Mouse (Mus musculus): Measurements from ENCODE around the gene Nubp2. TPM values are rescaled to one million over a fixed set of nuclear protein-coding genes. Genes with fewer than 3 reads are reported as not detected.

Gene Nubp2
- total RNA-seq (2021): 39.5 and 48.8 TPM in 2 replicates
- long read RNA-seq, experiment 1, transcript Nubp2-201 (7 exons, 1,427 nt): major isoform, 82 of 106 reads
- long read RNA-seq, experiment 1, partial matches to known transcripts: 4 of 106 reads
- long read RNA-seq, experiment 1, other reads (novel, unspliced or antisense): 12 of 106 reads
- long read RNA-seq, experiment 2, transcript Nubp2-201 (7 exons, 1,427 nt): major isoform, 61 of 77 reads
- long read RNA-seq, experiment 2, partial matches to known transcripts: 6 of 77 reads
- long read RNA-seq, experiment 2, other reads (novel, unspliced or antisense): 4 of 77 reads

- DNase-seq: peak; percentile 99
These were observed at the start of gene Nubp2, which contains the start of gene Spsb3 for GRCm38 (mm10) chr17:24886134-24886931. Nubp2 (minus strand) TSS chr17:24886349. Spsb3 (plus strand) TSS chr17:24886643.

- no peak for DNase-seq
These were observed 49.5 kb upstream of the Nubp2 start for GRCm38 (mm10) chr17:24935666-24936065.

- peak; percentile 32 for DNase-seq
These were observed 48.8 kb upstream of the Nubp2 start for GRCm38 (mm10) chr17:24934926-24935325.

- DNase-seq: no peak
These were observed 47.0 kb upstream of the Nubp2 start for GRCm38 (mm10) chr17:24933163-24933562.

- DNase-seq: no peak
These were observed 46.3 kb upstream of the Nubp2 start for GRCm38 (mm10) chr17:24932431-24932830.

GRCm38 (mm10) chr17:24929506-24929905 lies 43.4 kb upstream of the Nubp2 start:
- DNase-seq: peak; percentile 69

- DNase-seq: no peak
These were observed 37.1 kb upstream of the Nubp2 start for GRCm38 (mm10) chr17:24923246-24923645.

- no peak for DNase-seq
These were observed 27.8 kb upstream of the Nubp2 start for GRCm38 (mm10) chr17:24913984-24914383.

GRCm38 (mm10) chr17:24907591-24907990 lies 21.4 kb upstream of the Nubp2 start:
- peak; percentile 89 for DNase-seq

- no peak for DNase-seq
These were observed 17.6 kb upstream of the Nubp2 start for GRCm38 (mm10) chr17:24903767-24904166.

GRCm38 (mm10) chr17:24902671-24903474 lies 16.7 kb upstream of the Nubp2 start:
- peak; percentile 76 for DNase-seq

GRCm38 (mm10) chr17:24902124-24902523 lies 16.0 kb upstream of the Nubp2 start:
- no peak for DNase-seq

- DNase-seq: no peak
These were observed 13.9 kb upstream of the Nubp2 start for GRCm38 (mm10) chr17:24900014-24900413.

- peak; percentile 32 for DNase-seq
These were observed 13.0 kb upstream of the Nubp2 start for GRCm38 (mm10) chr17:24899153-24899552.

GRCm38 (mm10) chr17:24898041-24898854 lies 12.1 kb upstream of the Nubp2 start:
- peak; percentile 25 for DNase-seq

GRCm38 (mm10) chr17:24897600-24897999 lies 11.5 kb upstream of the Nubp2 start:
- DNase-seq: peak; percentile 65

GRCm38 (mm10) chr17:24896993-24897269 lies 10.8 kb upstream of the Nubp2 start:
- no peak for DNase-seq

GRCm38 (mm10) chr17:24896241-24896992 lies 10.3 kb upstream of the Nubp2 start, which contains the start of gene Nme3:
Nme3 (plus strand) TSS chr17:24896500.
- DNase-seq: peak; percentile 91

- peak; percentile 82 for DNase-seq
These were observed 9.6 kb upstream of the Nubp2 start for GRCm38 (mm10) chr17:24895571-24896240.

- peak; percentile 92 for DNase-seq
These were observed 8.9 kb upstream of the Nubp2 start, which contains the start of the genes Eme2 and Mrps34 for GRCm38 (mm10) chr17:24894995-24895547. Eme2 (minus strand) TSS chr17:24895087. Mrps34 (plus strand) TSS chr17:24895116.
